Comparison of ENCODE assay signal across 34 mouse cellular contexts in the genomic region with DNA sequence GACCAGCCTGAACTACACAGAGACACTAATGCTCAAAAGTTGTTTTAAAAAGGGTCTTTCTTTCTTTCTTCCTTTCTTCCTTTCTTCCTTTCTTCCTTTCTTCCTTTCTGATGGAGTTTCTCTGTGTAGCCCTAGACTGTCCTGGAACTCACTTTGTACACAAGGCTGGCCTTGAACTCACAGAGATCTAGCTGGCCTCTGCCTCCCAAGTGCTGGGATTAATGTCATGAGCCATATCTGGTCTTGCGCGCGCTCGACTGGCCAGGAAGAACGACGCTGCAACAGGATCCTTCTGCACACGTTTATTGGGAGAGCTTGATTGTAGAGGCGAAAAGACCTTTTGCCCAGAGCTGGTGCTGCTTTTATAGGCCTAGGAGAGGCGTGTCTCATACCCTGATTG. TPM values are rescaled to one million over a fixed set of nuclear protein-coding genes. Genes with fewer than 3 reads are reported as not detected.
"Had no signal": no experiment of that assay in that cellular context is flagged by ENCODE, and none has a peak within 500 bp of the region (broad histone marks: within the 10 kb centered on the region; RNA-seq: fewer than 3 reads in every experiment).

No protein-coding gene starts in this region.

RNA-seq across cellular contexts. Expression of a gene that starts 17.0 kb away (rescaled TPM):
- total RNA-seq: megakaryocyte progenitor cell, adult 5-6 weeks; megakaryocyte, adult 5-6 weeks; megakaryocyte-erythroid progenitor cell, adult 5-6 weeks; monocyte, adult 5-6 weeks had no signal
- polyA plus RNA-seq: macrophage had no signal

RNA-seq across cellular contexts. Expression of a gene that starts 55.9 kb away (rescaled TPM):
- total RNA-seq: left cerebral cortex, adult 8-10 months; left cerebral cortex, postnatal 10 days; left cerebral cortex, postnatal 14 days; left cerebral cortex, postnatal 25 days; left cerebral cortex, postnatal 36 days; left cerebral cortex, postnatal 4 days; liver, adult 2 months; megakaryocyte progenitor cell, adult 5-6 weeks; megakaryocyte, adult 5-6 weeks; megakaryocyte-erythroid progenitor cell, adult 5-6 weeks; midbrain, postnatal 0 days; monocyte, adult 5-6 weeks had no signal
- polyA plus RNA-seq: limb, embryonic 11.5 days; limb, embryonic 12.5 days; limb, embryonic 13.5 days; limb, embryonic 14.5 days; liver, adult 2 months; liver, embryonic 11.5 days; liver, embryonic 12.5 days; liver, embryonic 13.5 days; liver, embryonic 14.5 days; liver, embryonic 15.5 days; liver, embryonic 16.5 days; liver, postnatal 0 days; lung, adult 2 months; lung, embryonic 14.5 days; macrophage; midbrain, embryonic 12.5 days; midbrain, embryonic 13.5 days; midbrain, embryonic 14.5 days; midbrain, embryonic 15.5 days; midbrain, embryonic 16.5 days; midbrain, postnatal 0 days; myocyte; neural tube, embryonic 11.5 days; neural tube, embryonic 12.5 days had no signal
